Mouse (Mus musculus): ENCODE data around the gene Cobll1. TPM values are rescaled to one million over a fixed set of nuclear protein-coding genes. Genes with fewer than 3 reads are reported as not detected.
"Not testable (repeated sequence)": the region's sequence is repeated elsewhere in the genome, so short reads cannot be mapped to it uniquely, and the experiment has no call there.

The Cobll1 gene
- 14.9 and 15.3 TPM in 2 replicates for total RNA-seq (2017)

DNA sequence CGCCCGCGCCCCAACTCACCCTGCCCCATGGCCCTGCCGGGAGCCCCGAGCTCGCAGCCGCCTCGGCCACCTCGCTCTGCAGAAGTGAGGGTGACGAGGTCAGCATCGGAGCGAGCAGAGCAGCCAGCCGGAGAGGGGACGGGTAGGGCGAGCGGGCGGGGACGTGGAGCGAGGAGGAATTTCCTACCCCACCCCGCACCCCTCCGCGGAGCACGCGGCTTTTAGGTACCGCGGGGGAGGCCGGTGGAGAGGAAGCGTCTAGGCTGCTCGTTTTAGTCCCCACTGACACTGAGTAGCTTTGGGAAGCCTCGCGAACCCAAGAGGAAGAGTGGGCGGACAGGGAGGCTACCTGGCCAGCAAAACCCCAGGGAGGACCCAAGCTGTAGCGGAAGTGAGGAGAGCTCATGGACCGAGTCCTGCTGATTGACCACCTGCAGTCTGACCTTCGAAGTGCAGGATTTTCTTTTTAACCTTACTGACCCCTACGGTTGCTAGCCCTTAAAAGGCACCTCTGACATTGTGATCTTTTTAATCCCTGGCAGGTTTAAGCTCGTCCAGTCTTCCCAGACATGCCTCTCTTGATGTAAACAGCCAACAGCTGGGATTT, at the start of gene Cobll1:
Gene Cobll1, minus strand, starts transcription at position 440 of the 607 bp plus-strand sequence.
- peak; percentile 59 for ATAC-seq (replicated peaks in 1 of 2; ENCODE audit: insufficient read depth in 1 of 2, low FRiP score in 2 of 2, low TSS enrichment in 1 of 2, low read depth in 1 of 2, poor library complexity in 2 of 2, severe bottlenecking in 2 of 2)

DNA sequence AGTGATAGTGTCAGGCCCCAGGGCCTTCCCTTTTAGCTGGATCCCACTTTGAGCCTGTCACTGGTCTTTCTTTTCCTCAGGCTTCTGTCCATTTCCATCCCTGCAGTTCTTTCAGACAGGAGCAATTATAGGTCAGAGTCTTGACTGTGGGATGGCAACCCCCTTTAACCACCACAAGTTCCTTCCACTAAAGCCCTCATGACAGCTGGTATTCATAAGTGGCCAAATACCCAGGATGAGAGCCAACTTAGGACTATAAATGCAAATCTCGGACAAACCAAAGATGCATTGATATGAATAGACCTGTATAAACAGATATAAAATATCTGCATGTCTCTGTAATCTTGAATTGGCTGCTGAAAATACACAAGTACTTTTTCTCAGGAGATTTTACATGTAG, 49.5 kb upstream of the Cobll1 start:
- ATAC-seq (replicated peaks in 1 of 2; ENCODE audit: insufficient read depth in 1 of 2, low FRiP score in 2 of 2, low TSS enrichment in 1 of 2, low read depth in 1 of 2, poor library complexity in 2 of 2, severe bottlenecking in 2 of 2), result no peak

DNA sequence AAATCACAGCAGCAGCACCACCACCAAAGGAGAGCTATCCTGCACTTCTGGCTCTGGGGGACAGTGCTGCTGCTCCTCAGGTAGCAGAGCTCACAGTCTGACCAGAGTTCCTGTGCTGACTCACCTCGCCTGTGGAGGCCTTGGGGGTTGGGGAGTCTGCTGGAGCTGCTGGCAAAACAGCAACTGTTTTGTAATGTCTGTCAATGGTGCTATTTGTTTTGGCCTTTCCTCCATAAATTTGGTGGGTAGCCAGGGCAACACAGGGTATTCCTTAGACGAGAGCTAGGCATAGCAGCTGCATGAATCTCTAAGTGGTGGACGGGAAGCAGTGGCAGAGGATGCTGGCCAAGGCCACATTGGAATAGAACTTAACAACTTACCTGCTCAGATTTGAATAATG, 46.2 kb upstream of the Cobll1 start:
- peak; percentile 63 to 78 for ATAC-seq (replicated peaks in 1 of 2; ENCODE audit: insufficient read depth in 1 of 2, low FRiP score in 2 of 2, low TSS enrichment in 1 of 2, low read depth in 1 of 2, poor library complexity in 2 of 2, severe bottlenecking in 2 of 2)

DNA sequence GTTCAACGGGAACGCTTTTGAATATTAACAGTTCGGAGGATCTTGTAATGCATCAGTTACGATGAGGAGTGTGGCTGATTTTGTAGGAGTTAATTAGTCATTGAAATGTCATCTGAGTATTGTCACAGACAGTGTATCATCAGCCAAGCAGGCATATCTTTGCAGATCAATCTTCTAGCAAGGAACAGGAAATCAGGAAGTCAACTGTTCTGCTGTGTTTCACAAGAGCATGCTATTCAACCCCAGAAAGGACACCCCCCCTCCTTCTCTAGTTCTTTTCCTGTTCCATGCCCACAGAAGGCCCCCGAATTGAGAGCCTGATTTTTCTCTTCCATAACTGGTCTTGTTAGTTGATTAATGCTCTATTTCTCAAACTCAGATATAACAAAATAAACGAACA, 43.8 kb upstream of the Cobll1 start:
- ATAC-seq (replicated peaks in 1 of 2; ENCODE audit: insufficient read depth in 1 of 2, low FRiP score in 2 of 2, low TSS enrichment in 1 of 2, low read depth in 1 of 2, poor library complexity in 2 of 2, severe bottlenecking in 2 of 2), result peak; percentile 44 to 52; a peak in 2 of 4 replicates

DNA sequence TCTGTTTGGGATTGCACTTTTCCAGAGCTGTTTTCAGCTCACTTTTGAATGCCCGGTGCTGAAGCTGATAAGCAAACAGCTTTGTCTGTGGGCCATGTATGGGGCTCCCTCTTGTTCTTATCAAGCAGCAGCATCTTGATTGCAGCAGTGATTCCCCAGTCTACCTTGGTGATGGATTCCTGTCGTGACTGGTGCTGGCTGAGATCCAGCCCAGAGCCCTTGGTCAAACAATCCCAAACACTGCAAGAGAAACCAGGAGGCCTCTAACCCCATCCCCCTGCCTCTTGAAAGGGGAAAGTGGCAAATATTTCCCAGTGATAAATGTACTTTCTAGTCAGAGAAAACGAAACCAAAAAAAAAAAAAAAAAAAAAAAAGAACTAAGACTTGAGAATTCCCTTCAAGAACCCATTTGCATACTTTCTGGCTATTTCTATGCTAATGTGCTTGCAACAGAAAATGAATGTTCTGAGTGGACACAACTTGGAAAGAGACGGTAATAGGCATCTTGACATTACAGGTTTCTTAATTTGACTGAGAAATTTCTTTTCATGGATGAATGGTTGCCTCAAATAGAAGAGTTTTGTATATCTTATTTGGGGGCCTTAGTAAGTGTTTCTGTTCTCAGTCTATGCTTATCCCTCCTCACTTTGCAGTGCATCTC, 40.0 kb upstream of the Cobll1 start:
- ATAC-seq (replicated peaks in 1 of 2; ENCODE audit: insufficient read depth in 1 of 2, low FRiP score in 2 of 2, low TSS enrichment in 1 of 2, low read depth in 1 of 2, poor library complexity in 2 of 2, severe bottlenecking in 2 of 2), result peak in 1 of 2 experiments; percentile 29; a peak in 1 of 4 replicates

DNA sequence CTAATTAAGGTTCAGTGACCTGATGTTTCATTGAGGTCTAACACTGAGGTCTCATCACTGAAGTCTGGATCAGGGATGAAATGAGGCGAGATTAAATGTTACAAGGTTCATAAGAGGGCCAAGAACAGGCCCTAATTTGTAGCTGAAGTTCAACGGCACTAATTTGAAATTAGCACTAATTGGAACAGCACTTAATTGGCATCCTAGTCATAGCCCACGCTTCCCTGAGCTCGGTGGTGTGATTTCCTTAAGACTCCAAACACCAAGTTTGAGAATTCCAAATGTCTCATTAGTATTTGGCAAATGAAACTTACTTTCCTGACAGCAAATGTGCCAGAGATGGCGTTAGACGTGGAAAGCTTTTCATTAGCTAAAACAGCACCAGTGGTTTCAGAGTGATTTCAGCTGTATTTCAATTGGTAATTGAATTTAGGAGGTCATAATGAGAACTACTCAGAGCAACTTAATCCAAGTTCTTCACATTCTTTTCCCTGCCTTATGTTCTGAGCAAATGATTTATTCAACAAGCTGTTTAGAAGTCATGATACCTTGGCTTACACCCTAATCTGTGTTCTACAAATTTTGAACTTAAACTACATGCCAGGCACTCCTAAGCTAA, 36.3 kb upstream of the Cobll1 start:
- ATAC-seq (replicated peaks in 1 of 2; ENCODE audit: insufficient read depth in 1 of 2, low FRiP score in 2 of 2, low TSS enrichment in 1 of 2, low read depth in 1 of 2, poor library complexity in 2 of 2, severe bottlenecking in 2 of 2), result no peak

DNA sequence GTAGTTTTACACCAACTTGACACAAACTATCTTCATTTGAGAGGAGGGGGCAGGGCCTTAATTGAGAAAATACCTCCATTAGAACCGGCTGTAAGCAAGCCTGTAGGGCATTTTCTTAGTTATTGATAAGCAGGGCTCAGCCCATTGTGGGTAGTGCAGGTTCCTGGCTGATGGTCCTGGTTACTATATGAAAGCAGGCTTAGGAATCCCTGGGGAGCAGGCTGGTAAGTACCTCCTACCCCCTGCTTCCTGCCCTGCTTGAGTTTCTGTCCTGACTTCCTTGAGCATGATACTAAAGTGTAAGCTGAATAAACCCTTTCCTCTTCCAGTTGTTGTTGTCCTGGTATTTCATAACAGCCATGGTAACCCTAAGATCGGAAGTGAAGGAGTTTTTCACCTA, 34.7 kb upstream of the Cobll1 start:
- no peak for ATAC-seq (replicated peaks in 1 of 2; ENCODE audit: insufficient read depth in 1 of 2, low FRiP score in 2 of 2, low TSS enrichment in 1 of 2, low read depth in 1 of 2, poor library complexity in 2 of 2, severe bottlenecking in 2 of 2)

DNA sequence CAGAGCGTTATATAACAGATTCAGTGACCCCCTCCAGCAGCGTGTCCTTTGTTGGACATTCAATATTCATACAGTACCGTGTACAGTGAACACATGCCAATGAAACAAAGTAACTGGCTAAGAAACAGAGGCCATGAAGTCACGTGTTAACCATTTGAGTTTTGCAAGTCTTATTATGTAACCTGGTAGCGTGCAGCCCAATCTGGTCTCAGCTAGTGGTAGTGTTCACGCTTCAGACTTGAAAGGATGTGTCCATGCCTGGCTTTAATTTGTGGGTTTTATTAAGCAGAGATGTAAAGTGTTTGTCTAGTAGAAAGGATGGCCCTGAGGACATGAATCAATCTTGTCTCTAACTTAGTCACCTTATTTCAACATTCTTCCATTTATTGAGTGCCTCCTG, 29.5 kb upstream of the Cobll1 start:
- no peak for ATAC-seq (replicated peaks in 1 of 2; ENCODE audit: insufficient read depth in 1 of 2, low FRiP score in 2 of 2, low TSS enrichment in 1 of 2, low read depth in 1 of 2, poor library complexity in 2 of 2, severe bottlenecking in 2 of 2)

DNA sequence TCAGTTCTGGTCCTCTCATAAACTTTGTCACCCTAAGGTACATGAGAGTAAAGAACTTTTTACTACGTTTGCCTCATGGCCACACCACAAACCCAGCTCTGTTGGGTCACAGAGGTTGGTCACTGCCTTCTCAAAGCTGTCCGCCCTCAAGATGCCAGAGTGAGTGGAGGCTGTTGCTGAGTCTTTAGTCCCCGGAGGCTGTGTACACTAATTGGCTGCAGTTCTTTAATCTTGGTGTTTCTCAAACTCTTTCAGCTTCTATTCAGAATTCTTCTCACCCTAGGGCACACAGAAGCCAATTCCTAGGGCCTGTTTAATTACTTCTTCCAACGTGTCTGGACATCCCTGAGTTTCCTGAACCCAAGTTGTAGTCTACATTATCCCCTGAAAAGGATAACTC, 28.6 kb upstream of the Cobll1 start:
- ATAC-seq (replicated peaks in 1 of 2; ENCODE audit: insufficient read depth in 1 of 2, low FRiP score in 2 of 2, low TSS enrichment in 1 of 2, low read depth in 1 of 2, poor library complexity in 2 of 2, severe bottlenecking in 2 of 2), result no peak

DNA sequence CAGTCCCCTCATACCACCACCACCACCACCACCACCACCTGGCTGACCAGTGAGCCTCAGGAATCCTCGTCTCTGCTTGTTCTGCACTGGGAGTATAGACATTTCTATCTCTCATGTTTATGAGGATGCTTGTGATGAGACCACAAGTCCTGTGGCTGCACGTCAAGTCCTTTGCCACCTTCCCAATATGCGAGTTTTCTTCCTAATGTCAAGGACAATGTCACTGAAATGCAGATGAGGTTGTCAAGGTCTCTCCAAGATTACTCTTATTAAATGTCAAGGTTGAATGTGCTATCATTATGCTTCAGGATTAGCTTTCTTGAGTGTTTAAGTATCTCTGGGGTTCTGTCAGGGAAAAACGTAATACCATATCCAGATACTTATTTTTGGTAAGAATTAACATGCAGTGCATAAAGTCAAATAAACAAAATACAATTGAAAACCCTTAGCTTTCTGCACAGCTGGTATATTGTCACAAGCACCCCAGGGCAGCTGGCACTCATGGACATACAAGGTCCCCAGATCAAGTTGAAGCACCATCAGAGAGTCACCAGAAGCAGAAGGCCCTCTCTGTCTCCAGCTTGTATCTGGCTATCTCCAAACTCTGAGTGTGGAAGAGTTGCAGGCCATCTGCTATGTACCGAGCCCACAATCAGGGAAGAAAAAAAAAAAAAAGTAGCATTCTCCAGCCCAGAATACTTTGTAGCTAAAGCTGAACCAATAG, 27.5 kb upstream of the Cobll1 start:
- ATAC-seq (replicated peaks in 1 of 2; ENCODE audit: insufficient read depth in 1 of 2, low FRiP score in 2 of 2, low TSS enrichment in 1 of 2, low read depth in 1 of 2, poor library complexity in 2 of 2, severe bottlenecking in 2 of 2), result no peak

DNA sequence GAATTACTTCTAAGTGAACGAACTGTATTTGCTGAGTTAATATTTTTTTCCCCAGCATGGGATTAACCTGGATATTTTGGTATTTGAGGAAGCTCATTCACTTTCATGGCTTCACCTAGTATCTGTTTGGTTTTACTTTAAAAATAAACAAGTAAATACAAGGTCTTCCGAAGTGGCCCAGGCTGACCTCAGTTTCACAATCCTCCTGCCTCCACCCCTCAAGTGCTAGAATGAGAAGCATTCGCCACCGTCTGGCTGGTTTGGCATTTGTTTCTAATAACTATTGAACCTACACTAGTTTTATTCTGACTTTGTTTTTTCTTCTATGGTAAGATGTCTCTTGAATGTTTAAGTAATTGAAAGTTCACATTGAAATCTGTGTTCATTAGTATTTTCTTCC, 23.0 kb upstream of the Cobll1 start:
- ATAC-seq (replicated peaks in 1 of 2; ENCODE audit: insufficient read depth in 1 of 2, low FRiP score in 2 of 2, low TSS enrichment in 1 of 2, low read depth in 1 of 2, poor library complexity in 2 of 2, severe bottlenecking in 2 of 2), result no peak

DNA sequence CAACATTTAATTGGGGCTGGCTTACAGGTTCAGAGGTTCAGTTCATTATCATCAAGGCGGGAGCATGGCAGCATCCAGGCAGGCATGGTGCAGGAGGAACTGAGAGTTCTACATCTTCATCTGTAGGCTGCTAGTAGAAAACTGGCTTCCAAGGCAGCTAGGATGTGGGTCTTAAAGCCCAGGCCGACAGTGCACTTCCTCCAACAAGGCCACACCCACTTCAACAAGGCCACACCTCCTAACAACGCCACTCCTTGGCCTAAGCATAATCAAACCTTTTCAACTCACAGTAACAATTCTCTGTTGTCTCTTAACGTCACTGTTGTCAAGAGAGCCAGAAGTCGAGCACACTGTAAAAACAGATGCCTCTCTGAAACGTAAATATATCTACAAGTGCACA, 21.6 kb upstream of the Cobll1 start:
- not testable (repeated sequence) for ATAC-seq (replicated peaks in 1 of 2; ENCODE audit: insufficient read depth in 1 of 2, low FRiP score in 2 of 2, low TSS enrichment in 1 of 2, low read depth in 1 of 2, poor library complexity in 2 of 2, severe bottlenecking in 2 of 2)

DNA sequence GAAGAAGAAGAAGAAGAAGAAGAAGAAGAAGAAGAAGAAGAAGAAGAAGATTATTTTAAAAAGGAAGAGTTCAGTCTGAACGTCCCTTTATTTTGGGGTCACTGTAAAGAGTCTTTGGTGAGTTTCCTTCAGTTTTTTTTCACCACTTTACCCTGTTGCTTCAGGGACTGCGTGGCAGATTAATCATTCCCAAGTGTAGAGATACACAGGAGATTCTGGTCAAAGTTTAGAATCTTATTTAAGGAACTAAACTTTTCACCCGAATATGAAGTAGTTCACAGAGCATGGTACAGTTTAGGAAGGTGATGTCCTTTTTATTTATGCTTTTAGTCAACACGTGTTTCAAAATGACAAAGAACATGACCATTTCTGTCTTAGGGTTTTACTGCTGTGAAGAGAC, 21.2 kb upstream of the Cobll1 start:
- no peak for ATAC-seq (replicated peaks in 1 of 2; ENCODE audit: insufficient read depth in 1 of 2, low FRiP score in 2 of 2, low TSS enrichment in 1 of 2, low read depth in 1 of 2, poor library complexity in 2 of 2, severe bottlenecking in 2 of 2)

DNA sequence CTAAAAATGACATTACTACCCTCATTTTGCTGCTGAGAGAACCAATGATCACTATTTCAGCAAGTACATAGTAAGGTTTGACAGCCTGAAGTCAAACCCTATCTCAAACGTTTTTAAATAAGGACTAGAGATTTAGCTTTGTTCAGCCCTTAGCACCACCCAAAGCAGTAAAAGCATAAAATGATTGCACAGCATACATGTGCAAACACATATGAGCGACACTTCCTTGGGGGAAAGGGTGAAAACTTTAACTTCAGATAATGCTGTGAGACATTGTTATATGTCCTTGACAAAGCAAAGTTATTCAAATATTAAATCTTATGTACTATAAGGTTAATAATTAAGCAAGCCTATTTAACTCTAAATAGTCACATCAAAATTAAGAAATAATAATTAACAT, 18.2 kb upstream of the Cobll1 start:
- ATAC-seq (replicated peaks in 1 of 2; ENCODE audit: insufficient read depth in 1 of 2, low FRiP score in 2 of 2, low TSS enrichment in 1 of 2, low read depth in 1 of 2, poor library complexity in 2 of 2, severe bottlenecking in 2 of 2), result no peak

DNA sequence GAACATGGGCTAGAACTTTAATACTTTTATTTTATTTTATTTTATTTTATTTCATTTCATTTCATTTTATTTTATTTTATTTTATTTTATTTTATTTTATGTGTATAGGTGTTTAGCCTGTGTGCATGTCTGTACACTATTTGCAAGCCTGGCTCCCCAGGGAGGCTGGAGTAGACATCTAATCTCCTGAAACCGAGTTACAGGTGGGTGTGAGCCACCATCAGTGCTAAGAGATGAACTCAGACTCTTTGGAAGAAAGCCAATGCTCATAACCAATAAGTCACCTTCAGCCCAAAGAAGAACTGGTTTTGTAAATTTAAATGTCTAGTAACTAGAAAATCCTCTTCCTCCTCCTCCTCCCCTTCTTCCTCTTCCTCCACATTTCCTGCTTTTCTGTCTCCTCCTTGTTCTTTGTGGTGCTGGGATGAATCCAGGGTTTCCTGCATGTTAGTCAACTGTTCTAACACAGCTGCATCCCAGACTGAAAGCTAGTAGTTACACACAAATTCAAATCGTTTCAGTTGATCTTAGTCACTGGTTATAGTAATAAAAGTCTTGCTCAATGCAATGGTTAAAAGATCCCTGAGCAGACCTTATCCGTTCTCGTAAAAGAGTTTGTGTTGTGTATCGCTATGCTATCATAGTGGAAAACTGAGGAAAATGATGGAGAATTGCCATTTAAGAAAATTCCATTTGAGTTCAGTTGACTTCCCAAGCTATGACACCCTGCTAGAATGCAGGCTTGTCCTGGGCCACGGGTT, 17.5 kb upstream of the Cobll1 start:
- no peak for ATAC-seq (replicated peaks in 1 of 2; ENCODE audit: insufficient read depth in 1 of 2, low FRiP score in 2 of 2, low TSS enrichment in 1 of 2, low read depth in 1 of 2, poor library complexity in 2 of 2, severe bottlenecking in 2 of 2)

DNA sequence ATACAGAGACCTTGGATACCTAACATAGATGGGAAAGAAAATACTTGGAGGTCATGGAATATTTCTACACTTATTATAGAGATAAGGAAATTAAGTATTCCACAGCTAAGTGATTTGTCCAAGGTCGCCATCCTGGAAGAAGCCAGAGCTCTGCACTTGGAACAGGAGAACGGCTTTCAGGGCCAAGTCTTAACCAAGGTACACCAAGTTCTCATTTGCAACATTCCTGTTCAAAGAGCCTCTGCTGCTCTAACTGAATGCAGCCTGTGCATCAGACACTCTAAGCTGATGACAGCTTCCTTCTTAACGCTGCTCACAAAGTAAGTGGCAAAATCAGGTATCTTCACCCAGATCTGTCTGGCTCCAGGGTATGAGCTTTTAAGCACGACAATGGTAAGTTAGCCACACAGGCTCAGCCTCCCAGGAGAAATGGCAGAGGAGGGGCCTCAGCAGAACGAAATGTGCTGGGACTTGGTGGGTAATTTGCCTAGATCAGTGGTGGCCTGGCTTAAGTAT, 11.4 kb upstream of the Cobll1 start:
- ATAC-seq (replicated peaks in 1 of 2; ENCODE audit: insufficient read depth in 1 of 2, low FRiP score in 2 of 2, low TSS enrichment in 1 of 2, low read depth in 1 of 2, poor library complexity in 2 of 2, severe bottlenecking in 2 of 2), result no peak

DNA sequence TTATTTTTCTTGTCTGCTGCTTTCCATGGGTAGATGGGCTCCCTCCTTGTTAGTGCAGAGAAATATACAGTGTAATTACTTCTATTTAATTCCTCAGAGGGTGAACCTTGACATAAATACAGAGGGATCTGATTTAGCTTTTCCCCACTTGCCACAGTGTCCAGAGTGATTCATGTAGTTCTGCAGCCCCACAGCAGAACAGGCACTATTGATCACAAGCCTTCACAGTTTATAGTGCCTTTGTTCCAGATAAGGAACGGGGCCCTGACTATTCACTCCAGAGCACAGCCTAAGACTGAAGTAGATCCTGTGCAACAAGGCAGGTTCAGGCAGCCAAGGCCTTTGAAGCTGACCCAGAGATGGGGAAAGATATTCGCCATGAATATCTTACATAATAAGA, 10.4 kb upstream of the Cobll1 start:
- ATAC-seq (replicated peaks in 1 of 2; ENCODE audit: insufficient read depth in 1 of 2, low FRiP score in 2 of 2, low TSS enrichment in 1 of 2, low read depth in 1 of 2, poor library complexity in 2 of 2, severe bottlenecking in 2 of 2), result no peak
